Mouse (Mus musculus): ENCODE data around the gene Frem2.

DNA sequence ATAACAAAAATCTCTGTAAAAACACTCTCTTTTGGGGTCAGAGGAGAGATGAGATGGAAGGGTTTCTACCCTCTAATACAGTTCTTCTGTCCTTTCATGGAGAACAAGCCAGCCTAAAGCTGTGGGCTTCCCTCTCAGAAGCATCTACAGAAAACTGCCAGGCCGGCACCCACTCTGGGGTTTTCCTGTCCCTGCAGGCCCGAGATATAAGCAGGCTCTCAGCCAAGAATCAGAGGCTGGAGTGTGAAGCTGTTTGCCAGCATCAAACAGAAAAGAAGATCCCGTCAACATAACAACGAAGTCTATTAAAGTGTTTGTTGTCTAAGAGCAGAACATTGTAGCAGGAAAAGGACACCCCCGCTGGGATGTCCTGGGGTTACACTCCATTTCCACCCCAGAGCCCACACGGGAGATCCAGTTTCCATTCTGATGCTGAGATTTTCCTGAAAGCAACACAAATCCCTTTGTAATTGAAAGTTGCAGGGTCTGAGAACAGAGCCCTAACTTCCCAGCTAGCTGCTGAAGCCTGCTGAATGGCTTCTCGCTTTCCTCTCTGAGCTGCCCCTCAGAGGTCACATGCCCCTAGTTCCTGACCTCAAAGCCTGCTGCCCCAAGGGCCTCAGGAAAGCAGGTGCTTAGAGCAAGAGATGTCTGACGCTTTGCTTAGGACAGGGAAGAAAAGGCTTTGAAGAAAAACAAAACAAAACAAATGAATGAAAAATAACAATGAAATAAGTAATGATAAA lies 7.0 kb downstream of the Frem2 start:
- no peak for TF ChIP-seq POLR2A (IDR thresholded peaks at IDR 0.05; ENCODE audit: borderline replicate concordance, extremely low read depth, low read depth, low read length)
- no peak for TF ChIP-seq CTCF (IDR thresholded peaks at IDR 0.05; ENCODE audit: insufficient read depth, low read length)

All from lung, adult 2 months (tissue).